Mouse (Mus musculus) layer of hippocampus, adult 9-11 months (tissue): ENCODE measurements around the gene Polg2.
"Not testable (repeated sequence)": the region's sequence is repeated elsewhere in the genome, so short reads cannot be mapped to it uniquely, and the experiment has no call there.

Source experiments
- DNase-seq: peaks from one replicate; pipeline ENCODE4 v3.0.0; 2022

The Polg2 gene

GRCm38 (mm10) chr11:106788775-106789459, 9.6 kb upstream of the Polg2 start, which contains the start of the genes Ddx5 and Cep95:
Gene Ddx5, minus strand, starts transcription at chr11:106789185.
Gene Cep95, plus strand, starts transcription at chr11:106789252.
- peak; percentile 98 for DNase-seq

- peak; percentile 97 for DNase-seq
These were observed 8.9 kb upstream of the Polg2 start for GRCm38 (mm10) chr11:106788026-106788774.

GRCm38 (mm10) chr11:106787131-106788025, 8.0 kb upstream of the Polg2 start:
- DNase-seq, result peak; percentile 87

- no peak for DNase-seq
These were observed 5.7 kb upstream of the Polg2 start for GRCm38 (mm10) chr11:106785043-106785442.

GRCm38 (mm10) chr11:106784476-106784875, 5.1 kb upstream of the Polg2 start:
- no peak for DNase-seq

GRCm38 (mm10) chr11:106782841-106783764, 3.8 kb upstream of the Polg2 start:
- no peak for DNase-seq

- not testable (repeated sequence) for DNase-seq
These were observed 2.9 kb upstream of the Polg2 start for GRCm38 (mm10) chr11:106782271-106782670.

- DNase-seq, result no peak
These were observed 1.4 kb upstream of the Polg2 start for GRCm38 (mm10) chr11:106780590-106781220.

- DNase-seq, result no peak
These were observed 720 bp upstream of the Polg2 start for GRCm38 (mm10) chr11:106780089-106780425.

- DNase-seq, result no peak
These were observed 549 bp downstream of the Polg2 start for GRCm38 (mm10) chr11:106778589-106779387.

GRCm38 (mm10) chr11:106778132-106778531, 1.2 kb downstream of the Polg2 start:
- DNase-seq, result no peak

- DNase-seq, result no peak
These were observed 1.9 kb downstream of the Polg2 start for GRCm38 (mm10) chr11:106777395-106777794.

- no peak for DNase-seq
These were observed 2.4 kb downstream of the Polg2 start for GRCm38 (mm10) chr11:106776960-106777359.

GRCm38 (mm10) chr11:106773061-106773460, 6.3 kb downstream of the Polg2 start:
- no peak for DNase-seq

GRCm38 (mm10) chr11:106770195-106770974, 9.0 kb downstream of the Polg2 start:
- DNase-seq, result no peak

- DNase-seq, result no peak
These were observed 11.8 kb downstream of the Polg2 start for GRCm38 (mm10) chr11:106767516-106767915.

- DNase-seq, result no peak
These were observed 12.7 kb downstream of the Polg2 start for GRCm38 (mm10) chr11:106766611-106767162.

- DNase-seq, result no peak
These were observed 16.5 kb downstream of the Polg2 start for GRCm38 (mm10) chr11:106762800-106763185.

GRCm38 (mm10) chr11:106762139-106762799, 17.1 kb downstream of the Polg2 start:
- peak; percentile 65 for DNase-seq
